Mouse (Mus musculus) cerebellum, adult 2 months (tissue): ENCODE measurements around the gene Gapvd1.

ENCODE experiments used
- CTCF ChIP-seq: fragments of 200-500 bp; IDR thresholded peaks from 2 replicates; pipeline ENCODE4 v1.5.1; 2011; ENCODE audit warnings: low read depth, mild to moderate bottlenecking, control low read depth, low read length, moderate library complexity, borderline replicate concordance; ENCODE audit not compliant: insufficient read depth
- POLR2A ChIP-seq: fragments of 200-500 bp; IDR thresholded peaks from 2 replicates; pipeline ENCODE4 v1.6.1; 2011; ENCODE audit warnings: low read length, control low read depth, borderline replicate concordance; ENCODE audit not compliant: insufficient read depth

DNA sequence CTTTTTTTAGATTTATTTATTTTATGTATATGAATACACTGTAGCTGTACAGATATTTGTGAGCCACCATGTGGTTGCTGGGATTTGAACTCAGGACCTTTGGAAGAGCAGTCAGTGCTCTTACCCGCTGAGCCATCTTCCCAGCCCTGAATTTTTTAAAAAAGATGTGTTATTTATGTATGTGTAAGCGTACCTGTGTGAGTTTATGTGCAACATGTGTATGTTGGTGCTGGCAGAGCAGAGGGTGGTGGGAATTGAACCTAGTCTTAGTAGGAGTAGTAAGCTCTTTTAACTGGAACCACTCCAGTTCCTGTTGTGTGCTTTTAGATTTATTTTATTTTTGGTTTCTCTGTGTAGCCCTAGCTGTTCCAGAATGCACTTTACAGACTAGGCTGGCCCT lies 49.1 kb upstream of the Gapvd1 start:
- TF ChIP-seq CTCF: no peak
- no peak for TF ChIP-seq POLR2A
